Mouse (Mus musculus) MEL (cell line): ENCODE measurements around the gene Trim65. TPM values are rescaled to one million over a fixed set of nuclear protein-coding genes. Genes with fewer than 3 reads are reported as not detected.
A peak's percentile ranks its signal among the peaks of the same experiment; 100 is the strongest.

ENCODE experiments used
- DNase-seq: peaks from one replicate; pipeline ENCODE4 v3.0.0; 2011; ENCODE audit warnings: low read depth, low spot score
- H3K27ac ChIP-seq: 2 replicates; pipeline ENCODE4 v1.5.1; 2012; ENCODE audit warnings: low read depth, mild to moderate bottlenecking, control low read depth, low read length, moderate library complexity; ENCODE audit not compliant: control insufficient read depth
- H3K27me3 ChIP-seq, 2 experiments: fragments of 150-350 bp in 1 of 2; sonication (generic) in 1 of 2; 2 replicates each; pipeline ENCODE4 v1.6.1; 2012; ENCODE audit warnings: low read length in 2 of 2, mild to moderate bottlenecking in 2 of 2, improper control_type of control experiment in 1 of 2, moderate library complexity in 1 of 2; ENCODE audit not compliant: insufficient read depth in 2 of 2, control insufficient read depth in 1 of 2
- H3K36me3 ChIP-seq, 2 experiments: 2 replicates each; pipeline ENCODE4 v1.6.1; 2012 to 2014; ENCODE audit warnings: low read length in 2 of 2, improper control_type of control experiment in 1 of 2, inconsistent platforms in 1 of 2, mild to moderate bottlenecking in 1 of 2; ENCODE audit not compliant: insufficient read depth in 2 of 2, control insufficient read depth in 1 of 2
- H3K4me1 ChIP-seq, 2 experiments: fragments of 150-350 bp in 1 of 2; sonication (generic) in 1 of 2; 2 replicates each; pipeline ENCODE4 v1.6.1; 2012; ENCODE audit warnings: low read length in 2 of 2, improper control_type of control experiment in 1 of 2, mild to moderate bottlenecking in 1 of 2; ENCODE audit not compliant: insufficient read depth in 2 of 2, control insufficient read depth in 1 of 2
- H3K4me3 ChIP-seq, 2 experiments: fragments of 150-350 bp in 1 of 2; sonication (generic) in 1 of 2; 2 replicates each; pipeline ENCODE4 v1.5.1; 2012; ENCODE audit warnings: low read depth in 2 of 2, low read length in 2 of 2, mild to moderate bottlenecking in 2 of 2, moderate library complexity in 2 of 2, control low read depth in 1 of 2, improper control_type of control experiment in 1 of 2; ENCODE audit not compliant: control insufficient read depth in 1 of 2, insufficient read depth in 1 of 2
- H3K79me2 ChIP-seq: 2 replicates; pipeline ENCODE4 v1.6.1; 2012; ENCODE audit warnings: mild to moderate bottlenecking, low read length, moderate library complexity; ENCODE audit not compliant: control insufficient read depth, poor library complexity, insufficient read depth
- H3K9ac ChIP-seq: 2 replicates; pipeline ENCODE4 v1.6.1; 2012; ENCODE audit warnings: low read depth, mild to moderate bottlenecking, control low read depth, low read length, moderate library complexity; ENCODE audit not compliant: control insufficient read depth, poor library complexity, severe bottlenecking
- H3K9me3 ChIP-seq: fragments of 150-350 bp; sonication (generic); replicated peaks from 2 replicates; pipeline ENCODE4 v1.6.1; 2012; ENCODE audit warnings: mild to moderate bottlenecking, low read length, improper control_type of control experiment, moderate library complexity; ENCODE audit not compliant: insufficient read depth
- CHD1 ChIP-seq: IDR thresholded peaks from 2 replicates; pipeline ENCODE4 v1.6.1; 2012; ENCODE audit warnings: low read depth, mild to moderate bottlenecking, inconsistent platforms, low read length, improper control_type of control experiment
- CTCF ChIP-seq, 3 experiments: IDR thresholded peaks in 2 of 3; conservative IDR thresholded peaks in 1 of 3; 2 replicates each; pipeline ENCODE4 v1.5.1; 2011 to 2012; ENCODE audit warnings: low read length in 3 of 3, low read depth in 2 of 3, mild to moderate bottlenecking in 2 of 3, improper control_type of control experiment in 1 of 3, inconsistent platforms in 1 of 3, mixed read lengths in 1 of 3, moderate library complexity in 1 of 3; ENCODE audit not compliant: control insufficient read depth in 1 of 3, insufficient read depth in 1 of 3, poor library complexity in 1 of 3, severe bottlenecking in 1 of 3
- GABPA ChIP-seq: IDR thresholded peaks from 2 replicates; pipeline ENCODE4 v1.6.1; 2012; ENCODE audit warnings: low read depth, mild to moderate bottlenecking, inconsistent platforms, low read length, improper control_type of control experiment, moderate library complexity
- HCFC1 ChIP-seq: IDR thresholded peaks from 2 replicates; pipeline ENCODE4 v1.6.1; 2012; ENCODE audit warnings: low read depth, mild to moderate bottlenecking, inconsistent platforms, low read length, improper control_type of control experiment, moderate library complexity
- JUND ChIP-seq: IDR thresholded peaks from 2 replicates; pipeline ENCODE4 v1.6.1; 2011; ENCODE audit warnings: low read depth, mild to moderate bottlenecking, improper control_type of control experiment, low read length
- MYC ChIP-seq: IDR thresholded peaks from 2 replicates; pipeline ENCODE4 v1.6.1; 2011; ENCODE audit warnings: low read depth, mild to moderate bottlenecking, low read length, improper control_type of control experiment, moderate library complexity
- NELFE ChIP-seq: IDR thresholded peaks from 2 replicates; pipeline ENCODE4 v1.6.1; 2011; ENCODE audit warnings: low read depth, low read length, improper control_type of control experiment
- POLR2AphosphoS2 ChIP-seq: IDR thresholded peaks from 2 replicates; pipeline ENCODE4 v1.6.1; 2011; ENCODE audit warnings: low read length, improper control_type of control experiment
- RAD21 ChIP-seq: IDR thresholded peaks from 2 replicates; pipeline ENCODE4 v1.6.1; 2011; ENCODE audit warnings: mild to moderate bottlenecking, low read depth, low read length, improper control_type of control experiment
- RCOR1 ChIP-seq: IDR thresholded peaks from 2 replicates; pipeline ENCODE4 v1.6.1; 2012; ENCODE audit warnings: low read depth, mild to moderate bottlenecking, inconsistent platforms, low read length, improper control_type of control experiment
- SIN3A ChIP-seq: IDR thresholded peaks from 2 replicates; pipeline ENCODE4 v1.6.1; 2012; ENCODE audit warnings: low read length, improper control_type of control experiment, inconsistent platforms
- TAL1 ChIP-seq: IDR thresholded peaks from 2 replicates; pipeline ENCODE4 v1.6.1; 2012; ENCODE audit warnings: mild to moderate bottlenecking, inconsistent platforms, low read length, moderate library complexity, mixed read lengths
- TBP ChIP-seq: IDR thresholded peaks from 2 replicates; pipeline ENCODE4 v1.8.0; 2011; ENCODE audit warnings: low read depth, low read length, improper control_type of control experiment
- TCF12 ChIP-seq: IDR thresholded peaks from 2 replicates; pipeline ENCODE4 v1.6.1; 2014; ENCODE audit warnings: low read depth, mild to moderate bottlenecking, inconsistent platforms, low read length, improper control_type of control experiment, moderate library complexity
- ZKSCAN1 ChIP-seq: IDR thresholded peaks from 2 replicates; pipeline ENCODE4 v1.6.1; 2012; ENCODE audit warnings: low read depth, mild to moderate bottlenecking, inconsistent platforms, low read length, improper control_type of control experiment, moderate library complexity
- ZNF384 ChIP-seq: IDR thresholded peaks from 2 replicates; pipeline ENCODE4 v1.6.1; 2012; ENCODE audit warnings: low read depth, mild to moderate bottlenecking, inconsistent platforms, low read length, improper control_type of control experiment
- polyA plus RNA-seq, 2 experiments: library from polyadenylated mRNA; stranded (reverse) in 1 of 2; unstranded in 1 of 2; fragments of >175 nt in 1 of 2; fragments of >200 nt in 1 of 2; gene quantifications; 2 replicates each; pipeline versions ENCODE4 v1.2.1 to v1.2.4; 2012; ENCODE audit warnings: low replicate concordance in 2 of 2, low read depth in 1 of 2; ENCODE audit not compliant: insufficient read length in 2 of 2, insufficient read depth in 1 of 2, missing spikeins in 1 of 2
- total RNA-seq: library from RNA; depleted of rRNA; stranded (reverse); fragments of 300-350 nt; gene quantifications from 2 replicates; pipeline ENCODE4 v1.2.3, GENCODE M21; 2012

The Trim65 gene
- total and polyA plus RNA-seq, 3 experiments = 8.8 to 10.7 TPM; not detected in 1

- TF ChIP-seq TBP = no peak
- TF ChIP-seq SIN3A = 0 out of 2 replicates have a peak, but pooled peaks have one; percentile 25
- peak; percentile 37; the same call in 1 of the 2 replicates for TF ChIP-seq GABPA
- peaks cover 11 to 26% of the 10 kb centered on the region in 2 experiments for H3K4me1 ChIP-seq
- no peak for DNase-seq
- H3K9me3 ChIP-seq = no peaks in the 10 kb centered on the region
- no peak overlapping the region for H3K27ac ChIP-seq
- H3K36me3 ChIP-seq = peaks cover 0 to 21% of the 10 kb centered on the region in 2 experiments; a peak in 2 of 4 replicates
- no peaks in the 10 kb centered on the region for H3K79me2 ChIP-seq
- no peak overlapping the region for H3K4me3 ChIP-seq
- no peaks in the 10 kb centered on the region for H3K27me3 ChIP-seq
- H3K9ac ChIP-seq = no peak overlapping the region; the same call in 1 of the 2 replicates
Measured at GRCm38 (mm10) chr11:116104006-116104646, 26.8 kb downstream of the Trim65 start.

DNA sequence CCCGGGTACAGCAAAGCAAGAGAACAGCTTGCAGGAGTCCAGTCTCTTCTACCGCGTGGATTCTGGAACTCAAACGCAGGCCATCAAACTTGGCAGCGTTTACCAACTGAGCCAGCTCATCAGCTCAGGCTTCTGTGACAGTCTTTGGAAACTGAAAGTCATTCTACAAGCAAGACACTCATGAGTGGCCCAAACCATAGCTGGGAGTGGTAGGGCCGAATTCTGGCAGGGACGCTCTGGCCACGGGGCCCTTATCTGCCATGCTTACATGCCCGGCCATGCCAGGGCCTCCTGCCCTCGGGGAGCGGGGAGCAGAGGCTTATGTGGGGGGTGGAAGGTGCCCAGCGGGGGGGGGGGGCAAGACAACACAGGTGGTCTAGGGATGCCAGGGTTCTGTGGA is 27.4 kb downstream of the Trim65 start:
- H3K79me2 ChIP-seq = no peaks in the 10 kb centered on the region
- H3K9me3 ChIP-seq = no peaks in the 10 kb centered on the region
- H3K36me3 ChIP-seq = peaks cover 0 to 24% of the 10 kb centered on the region in 2 experiments; a peak in 2 of 4 replicates
- no peak overlapping the region for H3K4me3 ChIP-seq
- no peak for DNase-seq
- H3K9ac ChIP-seq = no peak overlapping the region
- TF ChIP-seq JUND = no peak
- no peak for TF ChIP-seq CTCF (IDR thresholded peaks at IDR 0.05 in 2 of 3, conservative IDR thresholded peaks at IDR 0.05 in 1 of 3; ENCODE audit: control insufficient read depth in 1 of 3, insufficient read depth in 1 of 3, low read depth in 2 of 3, low read length in 3 of 3, poor library complexity in 1 of 3, severe bottlenecking in 1 of 3)
- TF ChIP-seq HCFC1 = no peak
- no peak for TF ChIP-seq POLR2AphosphoS2
- no peak for TF ChIP-seq NELFE
- no peak for TF ChIP-seq RAD21
- TF ChIP-seq SIN3A = no peak
- TF ChIP-seq TBP = no peak
- no peak for TF ChIP-seq ZKSCAN1
- no peak for TF ChIP-seq RCOR1
- no peak for TF ChIP-seq TAL1
- no peak for TF ChIP-seq CHD1
- H3K27ac ChIP-seq = no peak overlapping the region
- peaks cover 11 to 29% of the 10 kb centered on the region in 2 experiments for H3K4me1 ChIP-seq
- H3K27me3 ChIP-seq = no peaks in the 10 kb centered on the region

DNA sequence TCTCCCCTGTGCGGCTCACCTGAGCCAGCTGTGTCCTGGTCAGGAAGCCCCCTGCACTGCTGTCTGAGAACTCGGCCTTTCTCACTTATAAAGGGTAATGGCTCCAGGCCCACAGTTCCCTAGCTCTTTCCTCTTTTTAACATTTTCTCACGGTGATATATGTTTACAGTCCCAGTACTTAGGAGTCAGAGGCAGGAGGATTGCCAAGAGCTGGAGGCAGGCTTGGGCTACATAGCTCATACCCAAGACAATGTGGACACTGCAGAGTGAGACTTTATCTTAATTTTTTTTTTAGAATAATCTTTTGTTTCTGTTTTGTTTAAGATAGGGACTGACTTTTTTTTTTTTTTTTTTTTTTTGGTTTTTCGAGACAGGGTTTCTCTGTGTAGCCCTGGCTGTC is 28.5 kb downstream of the Trim65 start:
- H3K9ac ChIP-seq = no peak overlapping the region
- peaks cover 0 to 24% of the 10 kb centered on the region in 2 experiments; a peak in 2 of 4 replicates for H3K36me3 ChIP-seq
- no peaks in the 10 kb centered on the region for H3K9me3 ChIP-seq
- no peak for DNase-seq
- peaks cover 11 to 29% of the 10 kb centered on the region in 2 experiments for H3K4me1 ChIP-seq
- H3K4me3 ChIP-seq = no peak overlapping the region
- H3K27ac ChIP-seq = no peak overlapping the region
- no peaks in the 10 kb centered on the region for H3K79me2 ChIP-seq
- no peaks in the 10 kb centered on the region for H3K27me3 ChIP-seq
- peak; percentile 85 for TF ChIP-seq ZNF384
- no peak for TF ChIP-seq TCF12
- TF ChIP-seq MYC = no peak
